Mouse (Mus musculus) G1E (cell line): ENCODE results near the gene Nfasc. TPM values are rescaled to one million over a fixed set of nuclear protein-coding genes. Genes with fewer than 3 reads are reported as not detected.

Source experiments
- ATAC-seq: 2 replicates; pipeline ENCODE4 v1.8.0; 2016; ENCODE audit warnings: mild to moderate bottlenecking; ENCODE audit not compliant: insufficient number of reproducible peaks, poor library complexity, low FRiP score, severe bottlenecking; ENCODE audit errors: extremely low read depth
- DNase-seq: peaks from one replicate; pipeline ENCODE4 v3.0.0; 2012; ENCODE audit warnings: low spot score
- H3K27me3 ChIP-seq: 2 replicates; pipeline ENCODE4 v1.6.1; 2012; ENCODE audit warnings: mild to moderate bottlenecking, low read length, inconsistent platforms; ENCODE audit not compliant: insufficient read depth
- H3K36me3 ChIP-seq: replicated peaks from 2 replicates; pipeline ENCODE3; 2012; ENCODE audit warnings: mild to moderate bottlenecking, inconsistent platforms
- H3K4me1 ChIP-seq: 2 replicates; pipeline ENCODE4 v1.6.1; 2012; ENCODE audit warnings: low read depth, low read length, inconsistent platforms, mixed read lengths; ENCODE audit not compliant: insufficient read depth
- H3K4me3 ChIP-seq: 2 replicates; pipeline ENCODE4 v1.5.1; 2012; ENCODE audit warnings: low read depth, mild to moderate bottlenecking, inconsistent platforms, low read length, moderate library complexity, mixed read lengths
- H3K9me3 ChIP-seq: replicated peaks from 2 replicates; pipeline ENCODE4 v1.6.1; 2012; ENCODE audit warnings: inconsistent platforms
- CTCF ChIP-seq: IDR thresholded peaks from 2 replicates; pipeline ENCODE4 v1.5.1; 2012; ENCODE audit warnings: low read depth, low read length, inconsistent platforms, mixed read lengths
- GATA1 ChIP-seq: IDR thresholded peaks from 2 replicates; pipeline ENCODE4 v1.6.1; 2012; ENCODE audit warnings: borderline replicate concordance, low read length, inconsistent platforms, mixed read lengths
- GATA2 ChIP-seq: IDR thresholded peaks from 2 replicates; pipeline ENCODE4 v1.6.1; 2012; ENCODE audit warnings: low read depth, low read length, inconsistent platforms, borderline replicate concordance
- POLR2AphosphoS5 ChIP-seq: IDR thresholded peaks from 2 replicates; pipeline ENCODE4 v1.6.1; 2012; ENCODE audit warnings: low read depth, low read length, inconsistent platforms; ENCODE audit not compliant: insufficient replicate concordance
- TAL1 ChIP-seq: conservative IDR thresholded peaks from 2 replicates; pipeline ENCODE4 v1.6.1; 2012; ENCODE audit warnings: low read depth, low read length, inconsistent platforms, mixed read lengths
- polyA plus RNA-seq: library from polyadenylated mRNA; stranded (reverse); fragments of >175 nt; gene quantifications from 2 replicates; pipeline ENCODE4 v1.2.3, GENCODE M21; 2012
- total RNA-seq, 2 experiments: library from RNA; stranded (forward) in 1 of 2; stranded (reverse) in 1 of 2; fragments of 200-1000 nt in 1 of 2; fragments of >200 nt in 1 of 2; fragmentation: Nextera tagmentation in 1 of 2; gene quantifications; 2 replicates each; pipeline ENCODE4 v1.2.3; 2014 to 2017

The Nfasc gene
- total and polyA plus RNA-seq, 3 experiments: 0.22 TPM; not detected in 2

DNA sequence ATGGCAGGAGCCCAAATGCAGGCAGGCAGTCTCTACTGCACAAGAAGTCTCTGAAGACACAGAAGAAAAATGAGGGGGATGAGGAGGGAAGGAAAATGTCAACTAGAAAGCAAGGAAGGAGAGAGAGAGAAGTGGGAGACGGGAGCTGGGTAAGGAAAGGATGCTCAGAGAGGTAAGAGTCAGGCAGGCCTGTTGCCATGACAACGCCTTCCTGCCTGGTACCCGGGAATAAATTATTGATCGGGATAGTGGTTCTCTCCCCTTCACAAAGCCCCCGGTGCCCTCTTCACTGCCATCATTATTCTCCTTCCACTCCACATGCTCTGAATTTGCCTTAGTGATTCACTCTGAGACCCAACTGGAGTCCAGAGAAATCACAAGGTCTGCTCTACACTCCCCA is 23.4 kb downstream of the Nfasc start:
- TF ChIP-seq POLR2AphosphoS5 (no peak), CTCF (no peak), GATA1 (no peak), TAL1 (no peak), GATA2 (no peak)
- ATAC-seq (no peak), DNase-seq (no peak)
- H3K27me3 ChIP-seq: no peaks in the 10 kb centered on the region
- no peaks in the 10 kb centered on the region for H3K9me3 ChIP-seq
- no peaks in the 10 kb centered on the region for H3K36me3 ChIP-seq
- no peak overlapping the region for H3K4me3 ChIP-seq
- H3K4me1 ChIP-seq: no peaks in the 10 kb centered on the region

DNA sequence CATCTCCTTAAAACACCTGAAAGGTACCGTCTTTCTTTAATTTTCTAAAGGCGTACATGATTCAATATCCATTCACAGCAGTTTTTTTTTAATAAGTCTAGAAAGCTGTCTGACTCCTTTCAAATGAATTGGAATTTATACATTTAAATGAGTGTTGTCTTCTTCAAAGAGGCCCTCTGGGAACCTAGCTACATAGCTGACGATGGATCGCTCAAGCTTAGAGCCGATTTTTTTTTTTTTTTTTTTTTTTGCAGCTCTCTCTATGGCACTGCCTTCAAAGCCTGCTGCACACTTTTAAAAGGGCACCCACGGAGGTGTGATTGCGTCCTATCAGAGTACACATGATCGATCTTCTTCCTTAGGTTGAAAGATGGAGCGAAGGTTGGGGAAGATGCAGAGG is 26.6 kb downstream of the Nfasc start:
- no peak for DNase-seq
- TF ChIP-seq TAL1: no peak
- TF ChIP-seq GATA1: no peak
- no peak for ATAC-seq
- H3K36me3 ChIP-seq: no peaks in the 10 kb centered on the region
- H3K4me3 ChIP-seq: no peak overlapping the region
- H3K9me3 ChIP-seq: no peaks in the 10 kb centered on the region
- no peaks in the 10 kb centered on the region for H3K4me1 ChIP-seq
- H3K27me3 ChIP-seq: no peaks in the 10 kb centered on the region

DNA sequence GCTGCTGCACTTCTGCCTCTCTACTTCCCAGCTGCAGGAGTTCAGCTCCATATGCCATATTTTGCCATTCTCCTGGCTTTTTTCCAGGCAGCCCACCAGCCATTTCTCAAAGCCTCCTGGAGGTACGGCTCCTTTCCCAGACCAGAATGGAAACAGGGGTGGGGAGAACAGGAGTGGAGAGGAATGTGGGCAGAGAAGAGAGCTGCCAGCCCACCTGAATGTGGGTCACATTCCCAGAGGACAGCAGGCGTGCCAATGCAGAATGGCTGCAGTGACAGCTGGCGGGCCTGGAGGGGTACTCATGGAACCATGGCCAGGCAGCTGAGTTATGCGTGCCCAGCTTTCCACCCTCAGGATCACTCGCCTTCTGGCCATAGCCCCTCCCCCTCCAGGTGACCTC is 32.2 kb downstream of the Nfasc start:
- DNase-seq: no peak
- ATAC-seq: no peak
- Histone ChIP-seq H3K9me3 (no peaks in the 10 kb centered on the region), H3K4me1 (no peaks in the 10 kb centered on the region), H3K4me3 (no peak overlapping the region), H3K27me3 (peaks cover 4% of the 10 kb centered on the region; the same call in 1 of the 2 replicates), H3K36me3 (no peaks in the 10 kb centered on the region)
- no peak for TF ChIP-seq GATA2
- TF ChIP-seq POLR2AphosphoS5: no peak
- no peak for TF ChIP-seq GATA1
- no peak for TF ChIP-seq CTCF
- TF ChIP-seq TAL1: no peak

DNA sequence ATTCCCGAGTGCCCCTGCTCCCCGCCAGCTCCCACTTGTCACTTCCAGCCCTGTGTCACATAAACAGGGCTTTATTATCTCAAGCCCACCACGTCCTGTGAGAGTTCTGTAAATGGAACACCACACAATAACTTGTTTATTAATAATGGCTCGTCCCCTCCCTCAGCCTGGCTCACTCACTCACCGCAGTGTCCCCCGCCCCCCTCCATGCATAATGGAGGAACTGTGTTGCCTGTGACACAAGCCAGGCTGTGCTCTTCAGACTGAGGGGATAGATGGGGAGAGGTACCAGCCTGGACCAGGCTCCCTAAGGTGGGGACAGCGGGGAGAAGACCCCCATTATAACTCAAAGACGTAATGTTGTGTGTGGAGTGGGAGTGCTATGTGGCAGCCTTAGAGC is 34.3 kb downstream of the Nfasc start:
- no peak for ATAC-seq
- no peak for TF ChIP-seq GATA2
- TF ChIP-seq POLR2AphosphoS5: no peak
- TF ChIP-seq GATA1: no peak
- no peak for TF ChIP-seq TAL1
- TF ChIP-seq CTCF: no peak
- no peak for DNase-seq
- Histone ChIP-seq H3K27me3 (peaks cover 6% of the 10 kb centered on the region; the same call in 1 of the 2 replicates), H3K4me3 (no peak overlapping the region), H3K4me1 (no peaks in the 10 kb centered on the region), H3K9me3 (no peaks in the 10 kb centered on the region), H3K36me3 (no peaks in the 10 kb centered on the region)

DNA sequence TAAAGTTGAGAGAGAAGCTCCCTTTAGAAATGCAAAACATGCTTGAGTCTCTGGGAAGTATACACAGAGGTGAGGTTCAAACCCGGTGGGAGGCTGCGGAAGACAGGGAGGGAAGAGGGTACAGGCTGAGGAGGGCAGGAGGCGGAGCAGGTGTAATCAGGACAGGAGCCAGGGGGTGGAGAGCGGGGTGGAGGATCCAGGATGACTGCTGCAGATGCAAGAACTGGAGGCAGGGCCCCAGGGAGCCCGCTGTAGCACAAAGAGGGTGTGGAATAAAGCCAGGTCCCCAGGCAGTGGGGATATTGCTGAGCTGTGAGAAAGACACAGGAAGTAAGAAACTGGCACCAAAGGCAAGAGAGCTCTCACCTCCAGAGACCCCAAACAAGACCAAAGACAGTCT is 38.1 kb downstream of the Nfasc start:
- H3K27me3 ChIP-seq: peaks cover 4% of the 10 kb centered on the region; the same call in 1 of the 2 replicates
- DNase-seq: no peak
- no peaks in the 10 kb centered on the region for H3K9me3 ChIP-seq

DNA sequence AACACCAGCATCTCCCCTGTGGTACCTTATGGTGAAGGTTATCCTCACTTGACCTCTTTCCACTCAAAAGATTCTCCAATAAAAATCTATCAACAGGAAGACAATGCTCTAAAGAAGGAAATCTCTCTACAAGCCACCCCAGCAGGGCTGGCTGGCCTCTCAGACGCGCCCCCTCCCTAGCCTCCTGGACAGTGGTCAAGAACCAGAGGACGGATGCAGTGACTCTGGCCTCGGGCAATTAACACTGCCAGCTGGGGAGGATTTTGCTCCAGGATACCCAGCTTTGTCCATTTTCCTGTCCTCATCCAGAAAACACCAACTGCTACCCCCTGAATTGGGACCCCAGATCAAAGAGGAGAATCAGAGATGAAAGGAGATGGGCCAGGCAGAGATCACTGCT is 44.7 kb downstream of the Nfasc start:
- ATAC-seq: no peak
- Histone ChIP-seq H3K9me3 (no peaks in the 10 kb centered on the region), H3K4me3 (no peak overlapping the region), H3K36me3 (no peaks in the 10 kb centered on the region), H3K4me1 (no peaks in the 10 kb centered on the region), H3K27me3 (peaks cover 23% of the 10 kb centered on the region)
- no peak for TF ChIP-seq POLR2AphosphoS5
- TF ChIP-seq TAL1: no peak
- no peak for TF ChIP-seq GATA1
- TF ChIP-seq GATA2: no peak
- TF ChIP-seq CTCF: no peak
- no peak for DNase-seq

More for the DNA sequence above, 38.1 kb downstream of the Nfasc start:
- TF ChIP-seq GATA2 (no peak), POLR2AphosphoS5 (no peak), GATA1 (no peak), CTCF (no peak), TAL1 (no peak)
- ATAC-seq: no peak
- no peak overlapping the region for H3K4me3 ChIP-seq
- H3K36me3 ChIP-seq: no peaks in the 10 kb centered on the region
- no peaks in the 10 kb centered on the region for H3K4me1 ChIP-seq

DNA sequence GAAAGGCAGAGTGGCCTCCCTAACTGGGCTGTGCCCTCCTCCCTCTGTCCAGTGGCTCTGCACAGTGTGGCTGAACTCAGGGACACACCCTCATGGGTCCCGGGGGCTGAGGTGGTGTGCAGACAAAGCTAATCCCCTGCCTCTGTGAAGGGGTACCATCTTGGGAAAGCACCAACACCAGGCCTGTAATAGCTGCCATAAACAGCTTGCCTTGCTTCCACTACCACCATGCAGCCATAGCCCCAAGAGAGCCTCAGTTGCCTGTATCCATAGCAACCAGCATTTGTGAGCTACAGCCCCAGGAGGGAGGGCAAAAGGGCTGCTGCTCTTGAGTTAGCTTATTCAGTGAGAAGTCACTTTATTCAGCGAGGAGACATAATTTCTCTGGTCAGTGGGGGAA is 45.4 kb downstream of the Nfasc start:
- Histone ChIP-seq H3K36me3 (no peaks in the 10 kb centered on the region), H3K4me3 (no peak overlapping the region), H3K4me1 (no peaks in the 10 kb centered on the region), H3K27me3 (peaks cover 23% of the 10 kb centered on the region), H3K9me3 (no peaks in the 10 kb centered on the region)
- ATAC-seq (no peak), DNase-seq (no peak)
- TF ChIP-seq POLR2AphosphoS5 (no peak), CTCF (peak; percentile 3; the same call in 1 of the 2 replicates)
